Mouse (Mus musculus): ENCODE data around the gene Sdc1. TPM values are rescaled to one million over a fixed set of nuclear protein-coding genes. Genes with fewer than 3 reads are reported as not detected.

The Sdc1 gene
- 12.5 and 24.0 TPM in 2 replicates for polyA plus RNA-seq (2012; ENCODE audit: low replicate concordance)

GRCm38 (mm10) chr12:8770946-8771843, at the start of gene Sdc1:
Sdc1 (plus strand) TSS chr12:8771323.

Other genes starting within 250 kb of the Sdc1 start
- not detected in 2 replicates for gene Slc7a15, start 172.3 kb upstream of the Sdc1 start, polyA plus RNA-seq (2012; ENCODE audit: low replicate concordance)
- gene Pum2, start 97.2 kb upstream of the Sdc1 start, polyA plus RNA-seq (2012; ENCODE audit: low replicate concordance) = 20.6 and 27.7 TPM in 2 replicates
- gene Laptm4a, start 150.3 kb downstream of the Sdc1 start, polyA plus RNA-seq (2012; ENCODE audit: low replicate concordance) = 3.3 and 30.9 TPM in 2 replicates
- 0.07 TPM in 1 of 2 replicates, not detected in the other for gene Matn3, start 176.6 kb downstream of the Sdc1 start, polyA plus RNA-seq (2012; ENCODE audit: low replicate concordance)
- 0.28 and 0.64 TPM in 2 replicates for gene Wdr35, start 202.6 kb downstream of the Sdc1 start, polyA plus RNA-seq (2012; ENCODE audit: low replicate concordance)